Mouse (Mus musculus) forebrain, embryonic 12.5 days (tissue): Measurements from ENCODE around the gene Vwa7. TPM values are rescaled to one million over a fixed set of nuclear protein-coding genes. Genes with fewer than 3 reads are reported as not detected.
A peak's percentile ranks its signal among the peaks of the same experiment; 100 is the strongest.

Experiments used
- ATAC-seq: fragments of 200-750 bp; cut with Nextera tagmentation; 2 replicates; pipeline ENCODE4 v1.8.0; 2017; ENCODE audit warnings: moderate TSS enrichment; ENCODE audit not compliant: low FRiP score
- H3K27ac ChIP-seq: fragments of 300-500 bp; sonication (generic); 2 replicates; pipeline ENCODE4 v1.5.1; 2016; ENCODE audit warnings: mild to moderate bottlenecking
- H3K27me3 ChIP-seq: fragments of 300-500 bp; sonication (generic); 2 replicates; pipeline ENCODE4 v1.6.1; 2016; ENCODE audit warnings: mild to moderate bottlenecking
- H3K36me3 ChIP-seq: fragments of 300-500 bp; sonication (generic); replicated peaks from 2 replicates; pipeline ENCODE4 v1.6.1; 2016; ENCODE audit warnings: mild to moderate bottlenecking
- H3K4me1 ChIP-seq: fragments of 300-500 bp; sonication (generic); 2 replicates; pipeline ENCODE4 v1.6.1; 2016
- H3K4me2 ChIP-seq: fragments of 300-500 bp; sonication (generic); 2 replicates; pipeline ENCODE4 v1.6.1; 2016; ENCODE audit warnings: mild to moderate bottlenecking, moderate library complexity
- H3K4me3 ChIP-seq: fragments of 300-500 bp; sonication (generic); replicated peaks from 2 replicates; pipeline ENCODE4 v1.5.1; 2016; ENCODE audit warnings: mild to moderate bottlenecking
- H3K9ac ChIP-seq: fragments of 300-500 bp; sonication (generic); 2 replicates; pipeline ENCODE4 v1.6.1; 2016; ENCODE audit warnings: mild to moderate bottlenecking
- H3K9me3 ChIP-seq: fragments of 300-500 bp; sonication (generic); 2 replicates; pipeline ENCODE4 v1.6.1; 2016
- WGBS: fragments of 180-500 bp; shearing (Covaris S2); methylation state at CpG from one replicate; pipeline ENCODE4 v1.1.7; 2016; 5-methylcytosine and 5-hydroxymethylcytosine counted together
- polyA plus RNA-seq: library from polyadenylated mRNA; unstranded; fragments of >200 nt; fragmentation: Nextera tagmentation; extraction: Ambion mirVana; gene quantifications from 2 replicates; pipeline ENCODE4 v1.2.1, GENCODE M21; 2016

The Vwa7 gene
- polyA plus RNA-seq, 1 experiment from 2014 or later = 0.27 TPM

- Histone ChIP-seq H3K4me3 (peak within 1 kb of the TSS; percentile 30), H3K27me3 (peaks cover 58% of the 10 kb centered on the region), H3K9ac (peak within 1 kb of the TSS; percentile 48; the same call in 1 of the 2 replicates), H3K36me3 (peaks cover 29% of the 10 kb centered on the region), H3K27ac (no peak within 1 kb of the TSS), H3K4me2 (peak within 1 kb of the TSS; percentile 55), H3K4me1 (peaks cover 29% of the 10 kb centered on the region), H3K9me3 (no peaks in the 10 kb centered on the region)
- peak; percentile 18; the same call in 1 of the 2 replicates for ATAC-seq
- WGBS = 2% methylated on average over 48 of the region's 48 CpGs
These were observed 48.9 kb downstream of the Vwa7 start, which contains the start of gene Ly6g6c for GRCm38 (mm10) chr17:35064951-35065947. Gene Ly6g6c (plus strand): TSS chr17:35065388.

- WGBS = 44% methylated on average over 10 of the region's 10 CpGs
- H3K36me3 ChIP-seq = peaks cover 22% of the 10 kb centered on the region
- peaks cover 21% of the 10 kb centered on the region for H3K4me1 ChIP-seq
- H3K4me3 ChIP-seq = peak within 1 kb of the TSS; percentile 30
- peak within 1 kb of the TSS; percentile 55 for H3K4me2 ChIP-seq
- no peak within 1 kb of the TSS for H3K27ac ChIP-seq
- H3K9me3 ChIP-seq = no peaks in the 10 kb centered on the region
- peaks cover 58% of the 10 kb centered on the region for H3K27me3 ChIP-seq
- no peak for ATAC-seq
- H3K9ac ChIP-seq = peak within 1 kb of the TSS; percentile 48; the same call in 1 of the 2 replicates
These were observed 49.7 kb downstream of the Vwa7 start, which contains the start of gene Mpig6b for GRCm38 (mm10) chr17:35066084-35066483. Gene Mpig6b (minus strand): TSS chr17:35066184.

- Histone ChIP-seq H3K4me3 (no peak overlapping the region), H3K4me2 (no peak overlapping the region), H3K36me3 (0 out of 2 replicates have a peak, but pooled peaks cover 4% of the 10 kb centered on the region), H3K9ac (no peak overlapping the region), H3K27me3 (peaks cover 53% of the 10 kb centered on the region), H3K9me3 (no peaks in the 10 kb centered on the region), H3K4me1 (peaks cover 21% of the 10 kb centered on the region), H3K27ac (no peak overlapping the region)
- no peak for ATAC-seq
- WGBS = 90% methylated on average over 17 of the region's 17 CpGs
These were observed 52.0 kb downstream of the Vwa7 start for GRCm38 (mm10) chr17:35068213-35068914.

DNA sequence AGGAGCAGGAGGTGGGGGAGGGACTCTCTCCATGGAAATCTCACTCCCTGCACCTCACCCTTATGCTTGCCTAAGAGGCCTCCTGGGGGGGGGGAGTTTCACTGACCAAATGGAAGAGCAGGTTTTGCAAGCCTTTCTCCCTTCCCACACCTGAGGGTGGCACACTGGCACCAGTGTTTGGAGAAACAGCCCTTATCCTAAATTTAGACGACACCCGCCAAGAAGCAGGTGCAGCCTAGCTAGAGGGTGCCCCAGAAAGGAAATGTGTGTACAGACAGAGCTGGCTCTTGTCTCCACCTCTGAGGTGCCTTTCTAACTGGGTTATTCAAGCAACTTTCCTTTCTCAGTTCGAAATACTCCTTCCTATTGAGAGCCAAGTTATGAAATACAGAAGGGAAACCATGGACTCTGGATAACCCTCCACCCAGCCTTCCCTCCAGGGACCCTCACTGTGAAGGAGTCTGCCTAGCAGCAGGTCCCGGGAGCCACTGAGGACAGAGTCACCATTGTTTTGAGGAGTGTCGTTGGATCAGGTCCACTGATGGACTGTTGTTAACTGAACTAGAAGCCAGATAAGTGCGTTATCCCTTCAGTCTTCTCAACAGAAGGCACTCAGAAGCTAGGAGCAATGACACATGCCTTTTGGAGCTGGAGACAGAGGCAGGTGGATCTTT is 54.3 kb downstream of the Vwa7 start:
- no peak overlapping the region for H3K4me3 ChIP-seq
- peaks cover 37% of the 10 kb centered on the region for H3K27me3 ChIP-seq
- no peaks in the 10 kb centered on the region for H3K36me3 ChIP-seq
- H3K4me1 ChIP-seq = peaks cover 2% of the 10 kb centered on the region; the same call in 1 of the 2 replicates
- no peak overlapping the region for H3K4me2 ChIP-seq
- ATAC-seq = no peak
- WGBS = 61% methylated on average over 6 of the region's 6 CpGs
- no peak overlapping the region for H3K9ac ChIP-seq
- no peak overlapping the region for H3K27ac ChIP-seq
- H3K9me3 ChIP-seq = no peaks in the 10 kb centered on the region

DNA sequence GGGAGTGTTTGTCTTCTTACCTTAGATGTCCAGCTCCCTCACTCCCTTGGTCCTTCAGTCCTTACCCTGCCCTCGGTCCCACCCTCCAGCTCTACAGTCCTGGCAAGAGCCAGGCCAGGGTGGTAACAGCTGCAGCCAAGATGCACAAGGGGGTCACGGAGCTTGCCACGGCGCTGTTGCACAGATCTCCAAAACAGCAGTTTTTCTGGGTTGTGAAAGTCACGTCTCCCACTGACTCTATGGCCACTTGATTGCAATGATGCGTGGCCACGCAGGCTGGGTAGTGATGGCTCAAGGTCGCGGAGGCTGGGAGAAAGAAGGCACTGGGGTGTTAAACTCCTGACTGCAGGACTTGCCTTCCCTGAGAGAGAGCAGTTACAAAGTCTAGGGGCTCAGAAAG is 55.1 kb downstream of the Vwa7 start:
- Histone ChIP-seq H3K27me3 (peaks cover 29% of the 10 kb centered on the region), H3K4me3 (no peak overlapping the region), H3K27ac (no peak overlapping the region), H3K9ac (no peak overlapping the region), H3K4me2 (no peak overlapping the region), H3K4me1 (peaks cover 4% of the 10 kb centered on the region), H3K36me3 (no peaks in the 10 kb centered on the region), H3K9me3 (no peaks in the 10 kb centered on the region)
- 88% methylated on average over 9 of the region's 9 CpGs for WGBS
- no peak for ATAC-seq

DNA sequence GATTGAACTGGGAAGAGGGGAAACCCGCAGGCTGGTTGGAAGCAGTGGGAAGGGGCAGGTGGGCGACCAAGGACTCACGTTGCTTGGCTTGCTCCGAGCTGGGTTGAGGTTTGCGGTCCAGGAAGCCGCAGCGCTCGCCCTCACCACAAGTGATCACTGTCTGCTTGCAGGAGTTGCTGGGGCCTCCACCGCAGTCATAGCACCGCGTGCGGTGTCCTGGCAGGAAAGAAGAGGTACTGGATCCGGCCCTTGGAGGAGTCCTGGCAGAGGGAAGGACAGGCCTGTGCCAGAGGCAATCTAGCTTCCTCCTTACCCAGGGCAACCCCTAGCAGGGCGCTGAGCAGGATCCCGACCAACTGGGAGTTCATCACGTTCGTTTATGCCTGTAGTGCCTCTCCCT is 57.7 kb downstream of the Vwa7 start:
- ATAC-seq = no peak
- Histone ChIP-seq H3K4me3 (no peak overlapping the region), H3K36me3 (no peaks in the 10 kb centered on the region), H3K27me3 (peaks cover 36% of the 10 kb centered on the region), H3K4me2 (no peak overlapping the region), H3K4me1 (peaks cover 21% of the 10 kb centered on the region), H3K9ac (no peak overlapping the region), H3K27ac (no peak overlapping the region), H3K9me3 (no peaks in the 10 kb centered on the region)
- WGBS = 65% methylated on average over 17 of the region's 17 CpGs

Other genes starting within 250 kb of the Vwa7 start
- not detected in 2 replicates for gene Cyp21a1, start 212.0 kb upstream of the Vwa7 start, polyA plus RNA-seq
- gene Stk19, start 179.6 kb upstream of the Vwa7 start, polyA plus RNA-seq = 28.6 and 32.7 TPM in 2 replicates
- 72.9 and 77.6 TPM in 2 replicates for gene Dxo, start 179.6 kb upstream of the Vwa7 start, polyA plus RNA-seq
- gene Skiv2l, start 166.4 kb upstream of the Vwa7 start, polyA plus RNA-seq = 61.8 and 64.8 TPM in 2 replicates
- gene Nelfe, start 166.2 kb upstream of the Vwa7 start, polyA plus RNA-seq = 124 and 133 TPM in 2 replicates
- 2.9 and 3.6 TPM in 2 replicates for gene Cfb, start 154.1 kb upstream of the Vwa7 start, polyA plus RNA-seq
- 9.2 and 10.4 TPM in 2 replicates for gene Zbtb12, start 137.1 kb upstream of the Vwa7 start, polyA plus RNA-seq
- gene Gm20547, start 134.5 kb upstream of the Vwa7 start, polyA plus RNA-seq = not detected in 2 replicates
- gene C2, start 118.3 kb upstream of the Vwa7 start, polyA plus RNA-seq = 1.3 and 1.6 TPM in 2 replicates
- gene Ehmt2, start 118.1 kb upstream of the Vwa7 start, polyA plus RNA-seq = 111 and 114 TPM in 2 replicates
- not detected in 2 replicates for gene Slc44a4, start 102.1 kb upstream of the Vwa7 start, polyA plus RNA-seq
- 16.2 and 16.9 TPM in 2 replicates for gene Neu1, start 85.3 kb upstream of the Vwa7 start, polyA plus RNA-seq
- 0.11 and 0.21 TPM in 2 replicates for gene Hspa1b, start 57.3 kb upstream of the Vwa7 start, polyA plus RNA-seq
- gene Gm20481, start 46.7 kb upstream of the Vwa7 start, polyA plus RNA-seq = not detected in 2 replicates
- 2.0 and 2.3 TPM in 2 replicates for gene Hspa1a, start 44.4 kb upstream of the Vwa7 start, polyA plus RNA-seq
- gene Hspa1l, start 43.9 kb upstream of the Vwa7 start, polyA plus RNA-seq = 1.2 and 1.3 TPM in 2 replicates
- gene Lsm2, start 34.7 kb upstream of the Vwa7 start, polyA plus RNA-seq = 226 and 238 TPM in 2 replicates
- gene Vars, start 15.6 kb upstream of the Vwa7 start, polyA plus RNA-seq = 158 and 159 TPM in 2 replicates
- gene Sapcd1, start 11.4 kb downstream of the Vwa7 start, polyA plus RNA-seq = 7.4 and 7.7 TPM in 2 replicates
- gene Msh5, start 30.2 kb downstream of the Vwa7 start, polyA plus RNA-seq = 5.3 and 5.6 TPM in 2 replicates
- 152 and 155 TPM in 2 replicates for gene Clic1, start 33.4 kb downstream of the Vwa7 start, polyA plus RNA-seq
- 513 and 534 TPM in 2 replicates for gene Ddah2, start 42.5 kb downstream of the Vwa7 start, polyA plus RNA-seq
- not detected in 2 replicates for gene Ly6g6c, start 48.8 kb downstream of the Vwa7 start, polyA plus RNA-seq
- gene Mpig6b, start 49.6 kb downstream of the Vwa7 start, polyA plus RNA-seq = 0.40 and 0.54 TPM in 2 replicates
- 0.28 and 0.50 TPM in 2 replicates for gene Ly6g6e, start 60.3 kb downstream of the Vwa7 start, polyA plus RNA-seq
- 0.29 and 1.6 TPM in 2 replicates for gene Ly6g6d, start 61.5 kb downstream of the Vwa7 start, polyA plus RNA-seq
- 0.17 and 0.18 TPM in 2 replicates for gene Ly6g6f, start 69.0 kb downstream of the Vwa7 start, polyA plus RNA-seq
- 59.2 and 70.7 TPM in 2 replicates for gene Abhd16a, start 72.7 kb downstream of the Vwa7 start, polyA plus RNA-seq
- not detected in 2 replicates for gene Ly6g5c, start 91.7 kb downstream of the Vwa7 start, polyA plus RNA-seq
- 0.96 and 1.5 TPM in 2 replicates for gene Ly6g5b, start 98.8 kb downstream of the Vwa7 start, polyA plus RNA-seq
- gene Gpank1, start 104.9 kb downstream of the Vwa7 start, polyA plus RNA-seq = 27.4 and 28.1 TPM in 2 replicates
- gene Csnk2b, start 105.5 kb downstream of the Vwa7 start, polyA plus RNA-seq = 283 and 284 TPM in 2 replicates
- gene D17H6S53E, start 109.8 kb downstream of the Vwa7 start, polyA plus RNA-seq = 5.3 and 7.2 TPM in 2 replicates
- gene Apom, start 115.5 kb downstream of the Vwa7 start, polyA plus RNA-seq = 0.46 and 0.63 TPM in 2 replicates
- gene Bag6, start 118.6 kb downstream of the Vwa7 start, polyA plus RNA-seq = 88.9 and 97.8 TPM in 2 replicates
- 221 and 231 TPM in 2 replicates for gene Prrc2a, start 148.3 kb downstream of the Vwa7 start, polyA plus RNA-seq
- 4.3 and 4.9 TPM in 2 replicates for gene Aif1, start 159.5 kb downstream of the Vwa7 start, polyA plus RNA-seq
- 4.0 and 4.8 TPM in 2 replicates for gene Lst1, start 171.9 kb downstream of the Vwa7 start, polyA plus RNA-seq
- gene Ltb, start 177.9 kb downstream of the Vwa7 start, polyA plus RNA-seq = not detected in 2 replicates
- not detected in 2 replicates for gene Tnf, start 185.4 kb downstream of the Vwa7 start, polyA plus RNA-seq
- not detected in 2 replicates for gene Lta, start 188.8 kb downstream of the Vwa7 start, polyA plus RNA-seq
- gene Gm16181, start 204.3 kb downstream of the Vwa7 start, polyA plus RNA-seq = 0.41 TPM in 2 replicates
- 16.2 and 17.3 TPM in 2 replicates for gene Atp6v1g2, start 217.1 kb downstream of the Vwa7 start, polyA plus RNA-seq
- 11.0 and 12.9 TPM in 2 replicates for gene Nfkbil1, start 219.2 kb downstream of the Vwa7 start, polyA plus RNA-seq
- gene Ddx39b, start 225.2 kb downstream of the Vwa7 start, polyA plus RNA-seq = 614 and 623 TPM in 2 replicates
- gene H2-D1, start 246.2 kb downstream of the Vwa7 start, polyA plus RNA-seq = 37.2 and 39.2 TPM in 2 replicates